Mouse (Mus musculus) heart, adult 2 months (tissue): ENCODE data around the gene Maml3.

Experiments
- CTCF ChIP-seq: fragments of 200-600 bp; IDR thresholded peaks from 2 replicates; pipeline ENCODE4 v1.8.1; 2022; ENCODE audit warnings: antibody characterized with exemption, mild to moderate bottlenecking, moderate library complexity
- EP300 ChIP-seq: fragments of 200-500 bp; IDR thresholded peaks from 2 replicates; pipeline ENCODE4 v1.6.1; 2011; ENCODE audit warnings: low read depth, low read length, control low read depth; ENCODE audit not compliant: insufficient read depth
- POLR2A ChIP-seq: fragments of 200-500 bp; IDR thresholded peaks from 2 replicates; pipeline ENCODE4 v1.6.1; 2011; ENCODE audit warnings: mild to moderate bottlenecking, low read depth, low read length, control low read depth; ENCODE audit not compliant: insufficient read depth

DNA sequence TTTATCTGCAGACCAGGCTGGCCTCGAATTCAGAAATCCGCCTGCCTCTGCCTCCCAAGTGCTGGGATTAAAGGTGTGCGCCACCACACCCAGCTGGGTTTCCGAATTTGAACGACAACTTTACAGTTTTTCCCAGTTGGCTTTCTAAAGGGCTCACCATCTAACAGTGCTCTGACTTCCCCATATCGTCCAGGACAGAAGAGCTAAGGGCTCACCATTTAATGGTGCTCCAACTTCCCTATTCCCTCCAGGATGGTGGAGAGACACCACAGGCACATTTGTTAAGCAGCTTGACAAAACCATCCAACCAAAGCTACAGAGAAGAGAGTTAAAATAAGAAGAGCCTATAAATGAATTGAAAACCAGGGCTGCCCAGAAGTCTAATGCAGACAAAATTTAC lies 130.7 kb downstream of the Maml3 start:
- no peak for TF ChIP-seq POLR2A
- no peak for TF ChIP-seq EP300
- no peak for TF ChIP-seq CTCF
